Mouse (Mus musculus): ENCODE measurements around the gene Arhgap8. TPM values are rescaled to one million over a fixed set of nuclear protein-coding genes. Genes with fewer than 3 reads are reported as not detected.
A peak's percentile ranks its signal among the peaks of the same experiment; 100 is the strongest.

Arhgap8 gene
- total RNA-seq (2021): under 1 TPM in 1 of 2 experiments, not detected in 1; 0.42 TPM

DNA sequence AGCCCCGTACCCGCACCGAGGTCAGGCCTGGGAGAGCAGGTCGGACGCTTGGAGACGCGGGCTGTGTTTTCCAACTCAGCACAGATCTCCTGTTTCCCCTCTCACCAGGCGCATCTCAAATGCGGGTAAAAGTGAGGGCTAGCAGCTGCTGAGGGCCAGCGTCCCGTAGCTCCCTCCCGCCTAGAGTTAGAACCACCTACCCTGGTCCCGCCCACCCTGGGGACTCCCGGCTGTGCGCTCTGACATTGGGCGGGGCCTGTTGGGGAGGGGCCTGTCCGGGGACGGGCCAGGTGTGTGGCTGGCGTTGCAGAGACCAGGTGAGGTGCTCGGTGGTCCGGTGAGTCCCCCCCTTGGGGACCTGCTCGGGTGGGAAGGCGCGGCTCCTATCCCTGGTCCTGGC is at the start of gene Arhgap8:
TSS of gene Arhgap8 (plus strand) at position 262 of the 400 bp plus-strand sequence.
- DNase-seq: no peak

DNA sequence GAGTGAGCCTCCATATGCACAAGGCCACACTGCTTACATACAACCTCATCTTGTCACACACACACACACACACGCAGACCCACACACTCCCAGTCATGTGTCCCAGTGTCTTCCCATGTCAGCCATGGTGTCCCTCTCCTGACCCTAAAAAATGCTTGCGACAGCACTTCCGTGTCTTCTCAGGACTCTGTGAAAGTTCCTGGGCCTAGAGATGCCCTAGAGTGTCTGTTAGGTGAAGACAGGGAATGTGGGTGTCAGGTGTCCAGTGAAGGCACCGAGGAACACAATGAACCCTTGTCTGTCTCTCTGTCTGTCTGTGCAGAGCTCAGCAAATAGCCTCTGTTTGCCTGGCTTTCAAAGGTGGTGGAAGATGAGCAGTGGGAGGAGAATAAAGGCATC is 49.2 kb upstream of the Arhgap8 start:
- no peak for DNase-seq

GRCm38 (mm10) chr15:84671401-84672307 is 48.2 kb upstream of the Arhgap8 start:
- no peak for DNase-seq

GRCm38 (mm10) chr15:84672308-84672615 is 47.6 kb upstream of the Arhgap8 start:
- DNase-seq: no peak

DNA sequence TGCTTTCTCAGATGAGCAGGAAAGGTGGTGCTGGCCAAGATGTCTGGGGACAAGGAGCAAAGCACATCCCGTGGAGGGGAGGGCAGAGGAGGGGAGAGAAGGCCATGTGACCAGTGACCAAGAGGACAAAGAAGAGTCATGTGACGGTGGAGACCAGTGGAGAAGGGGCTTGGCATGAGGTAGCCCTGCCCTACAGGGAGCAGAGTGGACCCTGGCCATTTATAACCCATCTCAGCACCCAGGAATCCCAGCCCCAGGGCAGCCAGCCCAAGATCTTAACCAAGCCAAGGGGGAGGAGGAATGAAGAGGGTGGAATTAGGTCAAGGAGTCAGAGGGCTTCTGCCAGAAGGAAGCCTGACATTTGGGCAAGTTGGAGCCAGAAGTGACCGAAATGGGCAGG is 47.2 kb upstream of the Arhgap8 start:
- DNase-seq: no peak

DNA sequence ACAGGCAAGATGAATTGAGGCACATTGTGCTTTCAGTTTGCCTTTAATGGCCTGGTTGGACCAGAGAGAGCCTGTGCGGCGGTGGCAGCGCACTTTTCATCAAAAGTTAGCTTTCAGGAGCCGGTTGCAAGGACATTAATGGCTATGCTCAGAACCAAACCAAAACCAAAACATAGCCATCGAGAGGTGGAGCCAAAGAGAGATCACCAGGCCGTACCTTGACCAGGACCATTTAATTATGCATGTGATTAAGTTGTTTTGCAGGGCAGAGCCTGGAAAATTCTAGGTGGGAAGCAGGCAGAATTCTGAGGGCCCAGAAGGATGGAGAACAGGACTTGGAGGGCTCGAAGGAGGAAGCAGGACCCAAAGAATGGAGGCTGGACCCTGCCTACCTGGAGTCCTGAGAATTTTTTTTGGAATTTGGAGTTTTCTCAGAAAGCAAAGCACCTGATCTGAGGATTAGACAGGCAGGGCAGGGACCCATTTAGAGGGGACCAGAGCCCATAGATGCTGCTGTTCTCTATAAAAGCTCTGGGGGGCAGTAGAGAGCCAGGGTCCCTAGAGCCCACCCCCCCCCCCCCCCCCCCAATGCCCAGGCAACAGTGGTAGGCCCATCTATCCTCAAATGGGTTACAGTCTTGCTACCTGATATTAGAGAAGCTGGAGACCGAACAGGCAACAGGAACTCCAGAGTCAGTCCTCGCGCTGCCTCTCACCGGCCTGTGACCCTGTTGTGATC is 45.4 kb upstream of the Arhgap8 start:
- no peak for DNase-seq

DNA sequence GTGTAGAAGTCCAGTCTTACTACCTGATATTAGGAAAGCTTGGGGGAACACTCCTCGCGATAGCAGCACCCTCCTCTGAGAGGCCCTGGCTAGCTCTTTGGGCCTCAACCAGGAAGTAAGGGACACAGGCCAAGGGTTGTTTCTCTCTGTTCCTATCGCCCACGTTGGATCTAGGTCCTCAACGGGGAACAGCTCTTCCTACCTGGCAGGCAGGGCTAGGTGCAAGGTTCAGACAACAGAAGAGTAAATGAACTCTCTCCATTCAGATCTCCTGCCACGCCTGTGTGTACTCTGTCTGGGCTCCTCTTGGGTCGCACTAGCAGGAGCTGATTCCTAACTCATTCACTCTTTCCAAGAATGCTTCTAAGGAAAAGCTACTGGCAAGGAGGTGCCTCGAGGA is 44.5 kb upstream of the Arhgap8 start:
- no peak for DNase-seq

GRCm38 (mm10) chr15:84677943-84678342 is 41.9 kb upstream of the Arhgap8 start:
- DNase-seq: no peak

DNA sequence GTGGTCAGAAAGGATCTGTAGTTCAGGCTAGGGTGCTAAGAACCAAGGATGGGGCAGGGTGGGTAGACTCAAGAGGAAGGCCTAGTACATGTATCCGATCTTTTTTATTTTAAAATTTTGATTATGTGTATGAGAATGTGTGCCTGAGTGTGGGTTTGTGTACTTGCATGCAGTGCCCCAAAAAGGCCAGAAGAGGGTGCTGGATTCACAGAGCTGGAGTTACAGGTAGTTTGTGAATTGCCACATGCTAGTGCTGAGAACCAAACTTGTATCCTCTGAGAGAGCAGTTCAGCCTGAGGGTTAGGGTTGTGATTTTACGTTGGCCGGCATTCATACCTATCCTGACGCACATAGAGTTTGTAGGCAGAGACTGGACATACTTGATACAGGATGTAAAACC is 40.8 kb upstream of the Arhgap8 start:
- DNase-seq: no peak

DNA sequence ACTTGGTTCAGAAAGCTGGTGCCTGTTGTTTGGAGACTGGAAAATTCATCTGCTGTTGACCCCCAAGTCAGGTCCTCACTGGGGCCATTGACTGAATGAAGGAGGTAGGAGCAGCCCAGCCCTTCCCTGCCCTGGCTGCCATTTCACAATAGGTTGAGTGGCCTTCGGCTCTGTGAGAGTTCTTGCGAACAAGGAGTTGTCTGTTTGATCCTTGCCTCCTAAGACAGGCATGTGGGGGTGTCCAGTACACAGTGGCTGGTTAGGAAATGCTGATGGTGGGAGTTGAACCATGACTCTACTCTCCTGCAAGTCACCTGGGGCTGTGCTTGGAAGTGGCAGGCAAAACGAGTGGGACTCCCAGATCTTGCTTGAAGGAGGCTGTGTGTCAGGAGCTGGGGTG is 40.1 kb upstream of the Arhgap8 start:
- DNase-seq: no peak

DNA sequence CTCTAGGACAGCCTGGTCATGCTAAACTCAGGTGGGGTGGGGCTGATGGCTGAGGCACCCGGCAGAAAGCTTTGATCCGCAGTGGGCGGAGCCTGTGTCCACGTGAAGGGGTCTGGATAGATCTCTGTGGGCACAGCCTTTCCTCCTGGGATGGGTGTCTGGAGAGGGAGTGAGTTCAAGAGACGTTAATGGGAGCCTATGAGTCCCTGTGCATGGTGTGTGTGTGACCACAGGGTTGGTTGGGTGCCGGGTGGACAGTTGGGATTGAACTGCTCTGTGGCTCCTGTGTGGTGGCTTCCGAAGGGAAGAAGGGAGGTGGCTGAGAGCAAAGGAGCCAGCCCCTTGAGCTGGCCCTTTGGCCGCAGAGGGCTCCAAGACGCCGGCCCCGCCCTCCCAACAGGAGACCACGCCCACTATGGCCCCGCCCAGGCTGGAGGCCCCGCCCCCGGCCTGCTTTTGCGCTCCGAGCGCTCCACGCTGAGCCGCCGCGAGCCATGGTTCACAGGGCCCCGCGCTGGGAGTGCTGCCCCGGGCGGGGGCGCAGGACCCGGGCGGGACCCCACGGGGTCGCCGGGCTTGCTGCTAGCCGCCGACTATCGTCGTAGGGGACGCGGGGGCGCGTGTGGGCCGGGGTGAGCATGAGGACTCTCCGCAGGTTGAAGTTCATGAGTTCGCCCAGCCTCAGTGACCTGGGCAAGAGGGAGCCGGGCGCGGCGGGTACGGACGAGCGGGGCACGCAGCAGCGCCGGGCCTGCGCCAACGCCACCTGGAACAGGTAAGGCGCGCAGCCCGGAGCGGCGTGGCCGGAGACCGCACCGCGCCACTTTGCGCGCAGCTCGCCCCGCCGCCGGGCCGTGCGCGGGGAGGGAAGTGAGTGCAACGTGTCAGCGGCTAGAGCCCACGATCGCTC is 39.1 kb upstream of the Arhgap8 start:
- DNase-seq: peak in 1 of 2 experiments; percentile 58

DNA sequence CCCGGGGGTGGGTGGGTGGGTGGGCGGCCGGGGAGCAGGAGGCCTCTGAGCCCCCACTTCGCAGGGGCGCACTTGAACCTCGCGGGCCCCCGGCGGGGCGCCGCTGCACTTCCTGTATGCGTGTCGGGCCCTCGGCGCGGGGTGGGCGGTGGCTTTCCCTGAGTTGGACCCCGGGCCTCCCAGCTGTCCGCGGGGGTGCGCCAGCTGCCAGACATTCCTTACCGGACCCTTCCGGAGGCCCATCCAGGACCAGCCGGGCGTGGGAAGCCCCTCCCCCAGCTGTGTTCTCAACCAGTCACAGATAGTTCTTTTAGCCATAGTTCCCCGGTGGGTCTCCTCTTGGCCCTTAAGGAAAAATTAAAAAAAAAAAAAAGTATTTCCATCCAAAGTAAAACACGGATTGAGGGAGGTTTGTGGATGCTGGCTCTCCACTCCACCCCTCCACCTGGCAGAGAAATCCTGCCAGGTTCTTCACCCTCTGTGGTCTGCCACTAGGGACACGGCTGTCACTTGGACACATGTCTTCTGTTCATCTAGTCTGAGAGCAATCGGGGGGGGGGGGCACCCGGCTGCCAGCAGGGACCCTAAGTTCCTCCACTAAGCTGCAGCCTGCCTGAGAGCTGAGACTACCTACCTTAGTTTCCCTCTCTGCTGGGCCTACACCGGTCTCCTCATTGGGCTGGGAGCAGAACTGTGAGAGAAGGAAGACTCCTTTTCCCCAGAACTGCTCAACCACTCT is 38.2 kb upstream of the Arhgap8 start:
- DNase-seq: no peak

DNA sequence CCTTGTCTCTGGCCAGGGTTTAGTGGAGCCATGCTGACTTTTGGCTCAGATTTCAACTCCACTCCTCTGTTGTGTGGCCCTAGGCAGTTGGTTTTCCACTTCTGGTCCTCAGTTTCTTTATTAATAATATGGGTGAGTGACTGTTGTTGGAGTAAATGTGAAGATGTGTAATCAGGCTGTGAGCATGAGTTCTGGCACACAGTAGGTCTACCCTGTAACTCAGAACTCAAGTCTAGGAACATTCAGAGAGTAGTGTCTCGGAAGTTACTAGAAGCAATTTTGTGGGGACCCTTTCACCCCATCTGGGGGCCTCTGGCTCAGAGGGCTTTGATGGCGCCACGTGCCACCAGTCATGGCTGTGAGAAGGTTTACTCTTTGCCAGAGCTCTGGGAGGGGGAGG is 37.6 kb upstream of the Arhgap8 start:
- DNase-seq: no peak

DNA sequence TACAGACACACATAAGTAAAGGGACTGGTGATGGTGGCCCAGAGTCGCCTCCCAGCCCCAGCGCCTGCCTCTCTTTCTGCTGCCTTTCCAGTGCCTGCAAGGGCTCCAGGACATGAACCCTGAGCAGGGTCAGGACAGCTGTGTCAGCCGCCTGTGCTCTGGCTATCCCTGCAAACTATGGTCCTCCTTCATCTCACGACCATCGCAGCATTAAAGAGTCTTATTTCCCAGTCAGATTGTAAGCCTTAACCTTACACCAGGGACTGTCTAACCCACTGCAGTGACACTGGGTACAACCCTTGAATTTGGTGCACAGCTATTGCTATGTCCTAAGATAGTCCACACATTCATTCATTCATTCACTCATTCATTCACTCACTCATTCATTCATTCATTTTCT is 37.0 kb upstream of the Arhgap8 start:
- no peak for DNase-seq

- no peak for DNase-seq
Measured at GRCm38 (mm10) chr15:84684520-84684919, 35.3 kb upstream of the Arhgap8 start.

DNA sequence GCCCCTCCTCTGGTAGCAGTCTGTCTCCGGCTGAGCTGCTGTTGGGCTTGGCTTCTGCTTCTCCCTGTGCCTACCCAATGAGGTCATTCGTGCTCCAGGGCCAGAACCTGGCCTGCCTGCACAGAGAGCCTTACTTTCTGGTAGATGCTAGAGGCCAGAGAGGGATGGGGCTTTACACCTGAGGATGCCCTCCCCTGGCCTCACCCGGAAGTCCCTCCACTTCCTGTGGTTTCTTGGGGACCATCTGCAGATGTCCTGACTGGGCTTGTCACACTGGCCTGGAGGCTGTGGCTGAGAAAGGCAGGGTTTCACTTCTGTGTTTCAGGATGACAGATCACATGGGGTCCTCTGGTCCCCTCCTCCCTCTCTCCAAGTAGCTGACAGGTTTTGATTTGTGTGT is 34.4 kb upstream of the Arhgap8 start:
- DNase-seq: no peak

DNA sequence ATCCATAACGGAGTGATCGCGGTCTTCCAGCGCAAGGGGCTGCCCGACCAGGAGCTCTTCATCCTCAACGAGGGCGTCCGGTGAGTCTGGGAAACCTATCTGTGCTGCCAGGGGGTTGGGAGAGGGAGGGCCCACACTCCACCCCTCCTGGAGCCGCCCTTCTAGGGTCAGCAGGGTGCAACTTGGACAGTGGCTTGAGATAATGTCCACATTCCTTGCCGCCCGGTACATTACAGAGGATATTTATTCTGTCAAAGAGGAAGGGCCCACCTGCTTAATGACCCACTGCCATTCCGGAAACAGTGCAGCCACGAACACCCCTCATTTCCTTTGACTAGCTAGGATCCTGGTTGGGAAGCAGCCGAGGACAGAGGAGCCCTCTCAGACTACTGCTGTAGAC is 31.9 kb upstream of the Arhgap8 start:
- no peak for DNase-seq

GRCm38 (mm10) chr15:84689356-84689755 is 30.5 kb upstream of the Arhgap8 start:
- no peak for DNase-seq

DNA sequence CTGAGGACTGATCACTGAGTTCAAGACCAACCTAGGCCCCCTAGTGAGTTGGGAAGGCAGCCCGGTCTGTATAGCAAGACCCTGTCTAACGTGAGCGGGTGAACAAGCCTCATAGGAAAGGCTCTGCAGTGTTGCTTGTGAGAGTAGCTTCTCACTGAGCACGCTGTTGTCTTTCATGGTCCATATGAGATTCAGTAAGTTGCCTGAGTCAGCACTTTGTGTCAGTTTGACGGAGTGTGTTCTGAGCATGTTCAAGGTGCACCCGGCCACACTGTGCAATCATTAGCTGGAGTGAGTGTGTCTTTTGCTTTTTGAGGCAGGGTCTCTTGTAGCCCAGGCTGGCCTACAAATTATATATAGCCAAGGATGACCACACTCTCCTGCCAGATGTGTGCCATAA is 28.3 kb upstream of the Arhgap8 start:
- DNase-seq: no peak

GRCm38 (mm10) chr15:84692645-84693044 is 27.2 kb upstream of the Arhgap8 start:
- no peak for DNase-seq

DNA sequence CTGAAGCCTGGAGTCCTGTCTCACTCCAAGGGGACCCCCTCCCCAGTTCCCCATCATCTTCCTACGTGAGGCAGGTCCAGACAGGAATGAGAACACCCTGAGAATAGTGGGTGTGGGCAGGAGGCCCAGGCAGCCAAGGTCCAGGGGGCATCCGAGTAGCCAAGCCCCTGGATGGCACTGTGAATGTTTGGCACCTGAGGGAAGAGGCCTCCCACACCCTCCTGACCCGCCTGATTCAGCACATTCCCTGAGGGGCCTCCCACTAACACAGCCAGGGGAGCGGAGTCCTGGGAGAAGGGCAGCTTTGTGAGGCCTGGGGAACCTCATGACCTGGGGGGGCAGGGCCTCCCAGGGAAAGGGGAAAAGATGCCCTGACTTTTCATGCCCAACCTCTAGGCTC is 23.8 kb upstream of the Arhgap8 start:
- no peak for DNase-seq

GRCm38 (mm10) chr15:84697611-84698011 is 22.2 kb upstream of the Arhgap8 start:
- peak; percentile 49 to 66 for DNase-seq
